Mouse (Mus musculus): ENCODE data around the gene 4933403O08Rik. TPM values are rescaled to one million over a fixed set of nuclear protein-coding genes. Genes with fewer than 3 reads are reported as not detected.

4933403O08Rik gene
- polyA plus RNA-seq (2015; fragmentation: Nextera tagmentation; extraction: Ambion mirVana), result 0.15 TPM in 1 of 2 replicates, not detected in the other

GRCm38 (mm10) chrX:112238749-112239148, at the start of gene 4933403O08Rik:
Gene 4933403O08Rik, plus strand, starts transcription at chrX:112239049.

Other genes with a start within 250 kb of the 4933403O08Rik start
- gene Tex16, start 228.0 kb upstream of the 4933403O08Rik start, polyA plus RNA-seq (2015; fragmentation: Nextera tagmentation; extraction: Ambion mirVana), result 0.09 and 0.50 TPM in 2 replicates
- 11.7 and 13.9 TPM in 2 replicates for gene Apool, start 72.3 kb downstream of the 4933403O08Rik start, polyA plus RNA-seq (2015; fragmentation: Nextera tagmentation; extraction: Ambion mirVana)
- gene Satl1, start 167.7 kb downstream of the 4933403O08Rik start, polyA plus RNA-seq (2015; fragmentation: Nextera tagmentation; extraction: Ambion mirVana), result not detected in 2 replicates